ENCODE assay signal across 7 mouse cellular contexts in the genomic region with DNA sequence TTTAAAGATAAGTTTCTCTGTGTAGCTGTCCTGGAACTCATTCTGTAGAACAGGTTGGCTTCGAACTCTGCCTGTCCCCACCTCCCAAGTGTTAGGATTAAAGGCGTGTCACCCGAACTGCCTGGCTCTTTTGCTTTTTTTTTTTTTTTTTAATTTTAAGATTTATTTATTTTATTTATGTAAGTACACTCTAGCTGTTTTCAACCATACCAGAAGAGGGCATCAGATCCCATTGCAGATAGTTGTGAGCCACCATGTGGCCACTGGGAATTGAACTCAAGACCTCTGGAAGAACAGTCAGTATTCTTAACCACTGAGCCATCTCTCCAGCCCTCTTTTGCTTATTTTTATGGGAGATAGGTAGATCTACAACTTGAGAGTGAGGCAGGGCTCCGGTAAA. TPM values are rescaled to one million over a fixed set of nuclear protein-coding genes. Genes with fewer than 3 reads are reported as not detected.
DNase-seq lines count a peak whose midpoint lies in the region; ATAC-seq and TF ChIP-seq lines count a peak whose summit lies in the region.
"Not testable (repeated sequence)": the region's sequence is repeated elsewhere in the genome, so short reads cannot be mapped to it uniquely, and the experiment has no call there.

No protein-coding gene starts in this region.

- not testable (repeated sequence) for H3K9me3 ChIP-seq in CH12.LX (replicated peaks; ENCODE audit: low read length); intestine, postnatal 0 days (ENCODE audit: control insufficient read depth); limb, embryonic 10.5 days (replicated peaks); midbrain, postnatal 0 days (ENCODE audit: low read length)

- not testable (repeated sequence) for TF ChIP-seq EP300 in CH12.LX (IDR thresholded peaks at IDR 0.05; ENCODE audit: low read length)

- not testable (repeated sequence) for H3K36me3 ChIP-seq in CH12.LX (replicated peaks in 1 of 2; ENCODE audit: control insufficient read depth in 1 of 2, insufficient read depth in 1 of 2, low read length in 1 of 2); intestine, postnatal 0 days (ENCODE audit: control insufficient read depth, insufficient read depth); limb, embryonic 10.5 days; midbrain, postnatal 0 days (ENCODE audit: insufficient read depth, low read length)

- intact Hi-C loops in gastrocnemius, adult 2 months (cut with DNase I), result not testable (repeated sequence)

- not testable (repeated sequence) for TF ChIP-seq POLR2A in CH12.LX (IDR thresholded peaks at IDR 0.05; ENCODE audit: low read depth, low read length)

- in situ Hi-C loops in CH12.LX (cut with MboI; ENCODE audit: low pct_ligation_motif_present, low pct_unique_long_range_greater_than_20kb, low sequenced_read_pairs), result loop anchor here (5.0 kb wide), 1 partner anchor 37 kb away; no protein-coding TSS in a partner anchor

- not testable (repeated sequence) for TF ChIP-seq RAD21 in CH12.LX (IDR thresholded peaks at IDR 0.05; ENCODE audit: low read depth, low read length)

- not testable (repeated sequence) for H3K4me2 ChIP-seq in CH12.LX (ENCODE audit: insufficient read depth, low read depth, poor library complexity, severe bottlenecking); intestine, postnatal 0 days (replicated peaks; ENCODE audit: low read depth); midbrain, postnatal 0 days (ENCODE audit: low read depth, low read length, poor library complexity, severe bottlenecking)

- not testable (repeated sequence) for ATAC-seq in intestine, postnatal 0 days; midbrain, postnatal 0 days (ENCODE audit: low FRiP score)

- not testable (repeated sequence) for H3K27me3 ChIP-seq in CH12.LX (replicated peaks); intestine, postnatal 0 days (replicated peaks; ENCODE audit: control insufficient read depth, insufficient read depth, low read length); limb, embryonic 10.5 days (ENCODE audit: low read depth, poor library complexity, severe bottlenecking); midbrain, postnatal 0 days (ENCODE audit: insufficient read depth, low read length)

- H3K4me1 ChIP-seq in CH12.LX (ENCODE audit: control insufficient read depth in 1 of 2, insufficient read depth in 2 of 2), result peaks cover 0 to 11% of the 10 kb centered on the region in 2 experiments; a peak in 2 of 4 replicates
- H3K4me1 ChIP-seq in intestine, postnatal 0 days (replicated peaks; ENCODE audit: control insufficient read depth, insufficient read depth, low read length); midbrain, postnatal 0 days (ENCODE audit: insufficient read depth, low read length): not testable (repeated sequence)
- H3K4me1 ChIP-seq in limb, embryonic 10.5 days, result peaks cover 25% of the 10 kb centered on the region

- peak in 1 of 2 experiments; percentile 55; a peak in 2 of 4 replicates for TF ChIP-seq CTCF in CH12.LX (conservative IDR thresholded peaks at IDR 0.05 in 1 of 2, IDR thresholded peaks at IDR 0.05 in 1 of 2; ENCODE audit: low read depth in 2 of 2, low read length in 2 of 2)
- TF ChIP-seq CTCF in gastrocnemius, adult 2 months (IDR thresholded peaks at IDR 0.05), result peak; percentile 5; the same call in 1 of the 2 replicates
- peak; percentile 25; the same call in 1 of the 2 replicates for TF ChIP-seq CTCF in intestine, postnatal 0 days (IDR thresholded peaks at IDR 0.05; ENCODE audit: low read depth)
- TF ChIP-seq CTCF in midbrain, postnatal 0 days (IDR thresholded peaks at IDR 0.05), result peak; percentile 23; the same call in 1 of the 2 replicates

- not testable (repeated sequence) for H3K27ac ChIP-seq in CH12.LX (ENCODE audit: insufficient read depth, low read depth); gastrocnemius, adult 2 months; intestine, postnatal 0 days (ENCODE audit: low read depth, low read length); limb, embryonic 10.5 days; midbrain, postnatal 0 days (ENCODE audit: low read depth, low read length)

- not testable (repeated sequence) for H3K9ac ChIP-seq in CH12.LX (ENCODE audit: insufficient read depth, low read depth); intestine, postnatal 0 days (ENCODE audit: low read depth, low read length); midbrain, postnatal 0 days (replicated peaks; ENCODE audit: low read length, poor library complexity, severe bottlenecking)

- WGBS in intestine, postnatal 0 days, result 94% methylated on average over 4 of the region's 4 CpGs
- 91% methylated on average over 4 of the region's 4 CpGs for WGBS in limb, embryonic 10.5 days
- WGBS in midbrain, postnatal 0 days, result 95% methylated on average over 4 of the region's 4 CpGs

- dilution Hi-C loops in CH12.LX (cut with MboI; ENCODE audit: extremely low pct_ligation_motif_present, extremely low pct_unique_long_range_greater_than_20kb, low sequenced_read_pairs), result not testable (repeated sequence)

- not testable (repeated sequence) for H3K4me3 ChIP-seq in CH12.LX (replicated peaks in 1 of 3; ENCODE audit: low read depth in 2 of 3, low read length in 2 of 3, poor library complexity in 1 of 3); gastrocnemius, adult 2 months; intestine, postnatal 0 days (ENCODE audit: low read depth, low read length); limb, embryonic 10.5 days; midbrain, postnatal 0 days (ENCODE audit: low read depth, low read length)

- not testable (repeated sequence) for H3K79me2 ChIP-seq in CH12.LX (replicated peaks; ENCODE audit: control insufficient read depth, extremely low read depth, insufficient read depth, poor library complexity, severe bottlenecking)

- peak; percentile 58 for DNase-seq in 416B (ENCODE audit: low read depth)
- peak; percentile 5 for DNase-seq in CH12.LX (ENCODE audit: extremely low read depth)
- DNase-seq in R1 (ENCODE audit: low read depth, low spot score), result peak; percentile 45
- DNase-seq in gastrocnemius, adult 2 months; midbrain, postnatal 0 days (ENCODE audit: low spot score): not testable (repeated sequence)
- DNase-seq in limb, embryonic 10.5 days (ENCODE audit: low spot score), result peak; percentile 13

RNA-seq across cellular contexts. Expression of a gene that starts 4.7 kb away (rescaled TPM):
- total RNA-seq in CH12.LX (2012; rRNA removed) (1.1 and 1.5 TPM in 2 replicates), CH12.LX (2014; rRNA removed) (0.93 and 1.4 TPM in 2 replicates)
- 2.2 and 2.3 TPM in 2 replicates for polyA plus RNA-seq in CH12.LX (2012; ENCODE audit: insufficient read length, low read depth)
- under 1 TPM; 0.59 to 0.70 TPM for total RNA-seq in gastrocnemius, adult 2 months (2021)
- 0.69 and 1.2 TPM in 2 replicates for polyA plus RNA-seq in intestine, postnatal 0 days (2015; fragmentation: Nextera tagmentation; extraction: Ambion mirVana)
- 2.7 and 3.8 TPM in 2 replicates for polyA plus RNA-seq in limb, embryonic 10.5 days (2016; fragmentation: Nextera tagmentation; extraction: Ambion mirVana)
- 4.2 and 7.1 TPM in 2 replicates for total RNA-seq in midbrain, postnatal 0 days (2014; rRNA removed)
- 1.7 and 2.0 TPM in 2 replicates for polyA plus RNA-seq in midbrain, postnatal 0 days (2015; fragmentation: Nextera tagmentation; extraction: Ambion mirVana)

RNA-seq across cellular contexts. Expression of a gene that starts 43.8 kb away (rescaled TPM):
- total RNA-seq in CH12.LX (2012; rRNA removed) (61.7 and 67.5 TPM in 2 replicates), CH12.LX (2014; rRNA removed) (107 and 114 TPM in 2 replicates)
- polyA plus RNA-seq in CH12.LX (2012; ENCODE audit: insufficient read length, low read depth), result 143 and 157 TPM in 2 replicates
- 10 to 100 TPM; 14.8 to 19.4 TPM for total RNA-seq in gastrocnemius, adult 2 months (2021)
- 32.1 and 32.4 TPM in 2 replicates for polyA plus RNA-seq in intestine, postnatal 0 days (2015; fragmentation: Nextera tagmentation; extraction: Ambion mirVana)
- 201 and 237 TPM in 2 replicates for polyA plus RNA-seq in limb, embryonic 10.5 days (2016; fragmentation: Nextera tagmentation; extraction: Ambion mirVana)
- total RNA-seq in midbrain, postnatal 0 days (2014; rRNA removed), result 206 and 254 TPM in 2 replicates
- 273 and 320 TPM in 2 replicates for polyA plus RNA-seq in midbrain, postnatal 0 days (2015; fragmentation: Nextera tagmentation; extraction: Ambion mirVana)
